Mouse (Mus musculus): ENCODE measurements around the gene Abcc1.

- TF ChIP-seq POLR2A (IDR thresholded peaks at IDR 0.05; ENCODE audit: low read depth, low read length) (no peak), CTCF (IDR thresholded peaks at IDR 0.05; ENCODE audit: borderline replicate concordance, insufficient read depth, low read length) (no peak)
Observed at GRCm38 (mm10) chr16:14365457-14365856, 4.1 kb downstream of the Abcc1 start.
